Mouse (Mus musculus) thymus, postnatal 25 days (tissue): ENCODE measurements around the gene Zbtb40.

ENCODE experiments used
- DNase-seq: peaks from one replicate; pipeline ENCODE4 v3.0.0; 2022

Gene Zbtb40

DNA sequence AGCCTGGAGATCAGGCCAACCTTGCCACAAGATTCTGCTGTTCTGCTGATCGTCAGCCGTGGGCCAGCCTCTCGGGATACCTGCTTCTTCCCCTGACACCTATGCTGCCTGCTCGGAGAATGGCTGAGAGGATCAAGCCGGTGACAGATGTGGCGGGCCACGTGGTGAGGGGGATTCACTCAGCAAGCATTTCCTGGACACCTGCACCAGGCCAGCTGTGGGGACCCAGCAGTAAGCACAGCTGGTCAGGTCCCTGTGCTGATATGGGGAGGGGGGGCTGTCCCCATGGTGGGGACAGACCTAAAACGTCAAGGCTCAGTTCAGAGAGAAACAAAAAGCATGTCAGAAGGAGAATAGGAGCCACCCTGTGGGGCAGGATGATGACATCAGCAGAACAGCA is 79.5 kb downstream of the Zbtb40 start:
- no peak for DNase-seq

DNA sequence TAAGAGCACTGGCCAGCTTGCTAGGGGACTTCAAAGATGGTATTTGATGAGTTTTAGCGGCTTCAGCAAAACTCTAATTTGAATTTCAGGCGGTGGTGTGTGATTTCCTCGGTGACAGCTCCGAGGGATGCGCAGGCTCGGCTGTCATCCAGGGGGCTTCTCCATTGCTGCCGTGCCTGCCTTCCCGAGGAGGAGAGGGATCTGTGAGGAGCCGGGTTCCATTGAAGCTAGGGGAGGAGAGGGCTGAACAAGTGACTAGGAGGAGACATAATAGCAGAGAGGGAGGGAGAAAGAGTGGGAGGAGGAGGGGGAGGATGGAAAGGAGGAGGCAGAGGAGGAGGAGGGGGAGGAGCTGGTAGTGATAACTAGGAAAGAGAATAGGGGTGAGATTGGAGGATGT is 81.1 kb downstream of the Zbtb40 start:
- DNase-seq, result no peak

DNA sequence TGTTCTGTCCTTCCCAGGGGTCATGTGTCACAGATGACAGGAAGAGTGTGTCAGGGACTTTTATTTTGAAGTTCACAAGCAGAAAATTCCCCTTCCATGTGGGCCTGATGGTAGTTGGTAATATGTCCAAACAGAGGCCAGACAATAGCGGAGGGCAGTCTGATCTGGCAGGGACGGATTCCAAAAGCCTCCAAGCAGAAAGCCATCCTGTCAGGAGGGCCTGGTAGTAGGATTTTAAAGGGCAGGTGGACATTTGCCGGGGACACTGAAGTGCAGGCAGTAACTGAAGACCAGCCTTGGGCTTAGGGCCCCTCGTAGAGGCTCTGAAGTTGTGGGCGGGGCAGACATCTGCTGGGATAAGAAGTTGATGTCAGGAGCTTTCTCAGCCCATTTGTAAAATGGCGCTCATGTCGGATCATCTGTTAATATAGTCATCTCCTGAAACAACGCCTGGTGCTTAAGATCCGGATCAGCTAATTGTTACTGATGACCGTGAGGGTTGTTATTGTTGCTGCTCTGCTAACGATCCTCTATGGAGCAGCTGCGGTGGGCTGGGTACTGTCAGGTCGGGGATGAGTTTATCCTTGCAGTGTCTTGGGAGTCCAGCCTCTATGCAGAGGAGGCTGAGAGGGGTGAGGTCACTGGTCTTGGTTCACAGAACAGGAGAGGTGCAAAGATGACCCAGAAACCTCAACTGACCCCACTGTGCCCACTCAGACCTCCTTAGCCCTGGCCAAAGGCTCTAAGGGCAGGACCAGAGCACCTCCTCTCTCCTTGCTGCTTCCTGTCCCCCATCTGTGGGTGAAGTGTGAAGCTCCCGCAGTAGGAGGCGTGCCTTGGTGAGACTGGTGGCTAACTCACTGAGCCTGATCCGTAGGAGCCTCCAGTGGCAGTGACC is 81.9 kb downstream of the Zbtb40 start:
- DNase-seq, result no peak

DNA sequence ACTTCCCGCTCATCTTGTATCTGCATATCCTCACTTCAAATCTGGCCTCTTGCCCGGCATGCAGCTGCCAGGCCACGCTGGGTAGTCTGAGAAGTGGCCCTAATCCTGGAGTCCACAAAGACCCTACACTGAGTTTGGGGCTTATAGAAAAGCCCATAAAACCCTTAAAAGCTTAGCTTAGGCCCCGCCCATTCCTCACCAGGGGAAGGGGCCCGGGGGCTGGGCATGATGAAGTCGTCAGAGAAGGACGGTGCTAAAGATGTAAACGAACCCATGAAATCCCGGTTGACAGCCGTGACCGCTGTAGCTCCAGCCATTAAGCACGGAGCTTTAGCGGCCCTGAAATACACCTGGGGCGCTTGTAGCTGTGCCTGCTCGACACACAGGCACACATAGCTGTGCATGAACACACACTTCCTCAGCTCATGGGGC is 83.6 kb downstream of the Zbtb40 start:
- DNase-seq, result no peak

DNA sequence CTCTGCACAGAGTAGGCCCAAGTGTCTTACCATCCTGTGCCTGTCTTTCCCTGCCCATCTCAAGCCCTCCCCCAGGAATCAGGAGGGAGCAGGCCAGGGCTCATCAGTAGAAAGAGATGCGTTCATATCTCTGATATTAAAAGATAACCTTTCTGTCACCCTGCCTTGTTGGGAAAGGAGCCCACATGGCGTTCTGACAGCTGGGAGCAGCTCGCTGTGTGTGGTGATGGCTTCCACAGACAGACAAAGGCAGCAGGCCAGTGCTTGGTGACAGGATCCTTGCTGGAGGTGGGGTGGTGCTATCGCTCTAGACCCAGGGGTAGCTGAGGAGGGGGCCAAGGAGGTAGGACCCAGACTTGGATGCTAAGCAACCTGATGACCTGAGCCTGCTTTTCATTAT is 86.2 kb downstream of the Zbtb40 start:
- no peak for DNase-seq

DNA sequence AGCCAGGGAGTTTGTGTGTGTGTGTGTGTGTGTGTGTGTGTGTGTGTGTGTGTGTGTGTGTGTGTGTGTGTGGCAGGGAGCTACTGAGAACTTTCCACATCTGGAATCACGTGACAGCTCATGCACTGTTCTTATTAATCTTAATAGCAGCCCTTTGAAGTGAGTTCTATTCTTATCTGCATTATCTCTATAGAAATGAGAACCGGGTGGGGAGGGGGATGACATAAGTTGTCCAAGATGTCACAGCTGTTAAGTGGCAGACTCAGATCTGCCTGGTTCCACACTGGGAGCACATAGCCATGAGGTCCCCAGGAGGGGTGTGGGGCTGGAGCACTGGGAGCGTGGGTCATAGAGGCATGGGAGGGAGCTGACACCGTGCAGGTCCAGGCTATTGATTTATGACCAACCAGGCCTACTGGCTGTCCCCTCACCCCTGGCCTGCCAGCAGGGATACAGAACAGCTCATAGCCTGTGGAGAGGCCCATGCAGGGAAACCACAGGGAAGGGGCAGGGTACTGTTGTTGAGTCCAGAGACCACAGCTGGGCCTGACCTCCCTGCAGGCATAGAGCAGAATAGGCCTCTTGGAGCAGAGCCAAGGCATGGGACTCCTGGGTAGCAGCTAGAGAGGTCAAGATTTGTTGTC is 86.8 kb downstream of the Zbtb40 start:
- no peak for DNase-seq

DNA sequence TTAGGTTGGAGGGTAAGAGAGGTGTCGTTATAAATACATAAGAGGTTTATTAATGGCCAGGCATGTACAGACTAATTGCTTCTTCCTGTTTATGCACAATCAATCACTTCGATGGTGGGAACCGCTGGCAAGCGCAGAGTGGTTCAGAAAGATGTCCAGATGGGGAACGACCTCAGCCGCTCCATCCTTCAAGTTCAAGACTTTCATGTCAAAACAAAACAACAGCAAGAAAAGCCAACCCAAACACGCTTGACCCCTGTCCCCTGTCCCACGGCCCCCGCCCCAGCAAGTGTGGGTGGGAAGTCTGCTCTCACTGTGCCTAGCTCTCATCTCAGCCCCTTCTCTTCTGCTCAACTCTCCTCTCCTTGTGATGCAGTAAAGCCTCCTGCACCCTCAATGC is 88.0 kb downstream of the Zbtb40 start:
- DNase-seq, result no peak

DNA sequence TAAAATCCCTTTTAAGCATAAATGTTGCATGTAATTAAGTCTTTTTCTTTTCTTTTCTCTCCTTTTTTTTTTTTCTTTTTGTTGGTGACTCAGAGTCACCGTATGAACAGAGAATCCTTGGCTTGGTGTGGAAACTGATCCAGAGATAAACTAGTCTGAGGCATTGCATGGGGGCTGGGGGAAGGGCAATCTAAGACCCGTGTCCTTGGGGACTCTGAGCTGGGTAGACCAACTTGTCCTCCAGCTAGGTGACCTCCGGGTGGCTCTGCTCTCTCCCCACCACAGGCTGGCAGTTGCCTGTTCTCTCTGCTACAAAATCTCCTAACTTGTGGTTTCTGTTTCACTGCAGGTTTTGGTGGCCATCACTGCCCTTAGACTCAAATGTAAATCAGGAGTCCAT is 88.5 kb downstream of the Zbtb40 start:
- DNase-seq, result no peak

DNA sequence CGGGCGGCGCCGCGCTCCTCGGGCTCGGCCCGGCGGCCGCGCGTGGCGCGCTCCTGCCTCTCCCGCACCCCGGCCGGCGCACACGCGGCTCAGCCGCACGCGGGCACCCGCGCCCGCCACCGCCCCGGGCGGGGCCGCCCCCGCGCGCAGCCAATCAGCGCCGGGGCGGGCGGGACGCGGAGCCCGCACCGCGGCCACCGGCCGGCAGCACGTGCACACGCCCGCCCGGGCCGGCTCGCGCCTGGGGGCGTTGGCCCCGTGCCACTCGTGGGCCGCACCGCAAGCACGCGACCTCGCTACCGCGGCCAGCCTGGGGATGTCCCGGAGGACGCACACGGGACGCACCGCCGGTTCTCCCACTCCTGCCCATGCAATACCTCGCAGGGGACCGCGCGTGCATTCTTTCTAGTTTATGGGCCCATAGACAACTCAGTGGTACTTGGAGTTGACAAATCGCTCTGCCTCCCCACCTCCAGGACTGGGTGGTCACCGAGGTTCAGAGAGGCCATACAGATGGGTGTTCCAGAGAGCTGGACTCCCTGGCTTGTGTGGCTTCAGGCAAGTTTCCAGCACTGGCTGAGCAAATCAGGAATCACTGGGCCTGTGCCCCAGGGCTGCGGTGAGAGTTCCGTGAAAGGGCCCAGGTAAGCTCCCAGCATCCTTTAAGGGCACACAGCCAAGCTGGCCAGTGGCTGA is 91.7 kb downstream of the Zbtb40 start, which contains the start of gene Epha8:
Epha8 (minus strand) TSS at position 66 of the 696 bp plus-strand sequence.
- no peak for DNase-seq

DNA sequence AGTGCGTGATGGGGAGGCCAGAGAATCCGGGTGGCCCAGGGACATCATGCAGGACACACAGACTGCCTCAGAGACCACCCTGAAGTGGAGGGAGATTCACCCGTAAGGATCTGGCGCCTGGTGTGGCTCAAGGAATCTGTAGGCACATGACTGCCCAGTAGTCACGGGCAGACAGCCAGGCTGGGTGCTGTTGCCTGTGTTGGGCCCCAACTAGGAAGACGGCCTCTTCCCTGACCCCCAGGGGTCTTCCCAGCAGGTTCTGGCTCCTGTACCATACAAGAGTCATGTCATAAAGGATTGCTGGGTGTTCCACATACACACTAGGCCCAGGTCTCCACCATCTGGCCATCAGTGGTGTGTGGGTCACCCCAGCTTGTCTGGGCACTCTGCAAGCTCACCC is 94.0 kb downstream of the Zbtb40 start:
- DNase-seq, result no peak

DNA sequence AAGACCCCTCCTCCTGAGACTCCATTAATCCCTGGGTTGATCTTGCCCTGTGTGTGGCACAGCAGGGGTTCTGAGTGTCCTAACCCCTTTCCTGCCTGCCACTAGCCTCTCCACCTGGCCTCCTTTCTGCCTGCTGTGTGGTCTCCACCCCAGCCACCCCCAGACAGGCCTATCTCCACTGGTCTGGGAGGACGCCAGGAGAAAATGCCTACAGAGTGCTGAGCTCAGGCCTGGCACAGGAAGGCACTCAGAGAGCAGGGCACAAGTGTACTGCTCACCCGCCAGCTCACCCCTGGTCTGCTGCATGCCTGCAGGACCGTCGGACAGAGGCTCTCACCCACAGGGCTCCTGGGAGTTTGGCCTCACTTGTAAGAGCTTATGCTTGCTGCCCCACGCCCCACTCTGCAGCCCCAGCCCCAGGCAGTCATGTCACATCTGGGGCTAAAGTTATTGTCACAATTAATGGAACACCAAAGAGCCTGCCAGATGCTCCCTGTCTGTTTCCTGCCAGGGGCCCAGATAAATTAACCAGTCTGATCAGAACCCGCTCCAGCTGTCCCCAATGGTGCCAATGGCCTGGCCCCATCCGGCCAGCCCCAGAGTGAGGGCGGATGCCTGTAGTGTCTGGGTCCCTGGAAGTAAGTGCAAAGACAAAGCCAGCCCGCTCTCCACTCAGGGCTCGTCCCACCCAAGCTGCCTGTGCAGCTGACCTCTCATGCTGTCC is 99.2 kb downstream of the Zbtb40 start:
- no peak for DNase-seq

DNA sequence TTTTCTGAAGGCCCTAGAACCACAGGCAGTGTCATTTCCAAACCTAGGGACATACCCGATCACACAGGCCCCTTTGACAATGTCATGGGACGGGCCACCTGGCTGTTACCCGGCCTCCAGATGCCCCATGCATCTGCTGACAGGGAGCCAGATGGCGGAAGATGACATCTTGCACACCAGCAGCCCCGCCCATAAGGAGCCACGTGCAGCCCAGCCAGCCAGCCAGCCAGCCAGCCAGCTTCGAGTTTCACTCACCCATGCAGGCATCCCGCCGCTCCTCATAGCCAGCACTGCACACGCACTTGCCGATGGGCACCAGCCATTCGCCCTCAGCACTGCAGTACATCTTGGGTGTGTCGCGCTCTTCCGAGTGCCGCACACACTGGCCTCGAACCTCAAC is 103.2 kb downstream of the Zbtb40 start:
- DNase-seq, result no peak

DNA sequence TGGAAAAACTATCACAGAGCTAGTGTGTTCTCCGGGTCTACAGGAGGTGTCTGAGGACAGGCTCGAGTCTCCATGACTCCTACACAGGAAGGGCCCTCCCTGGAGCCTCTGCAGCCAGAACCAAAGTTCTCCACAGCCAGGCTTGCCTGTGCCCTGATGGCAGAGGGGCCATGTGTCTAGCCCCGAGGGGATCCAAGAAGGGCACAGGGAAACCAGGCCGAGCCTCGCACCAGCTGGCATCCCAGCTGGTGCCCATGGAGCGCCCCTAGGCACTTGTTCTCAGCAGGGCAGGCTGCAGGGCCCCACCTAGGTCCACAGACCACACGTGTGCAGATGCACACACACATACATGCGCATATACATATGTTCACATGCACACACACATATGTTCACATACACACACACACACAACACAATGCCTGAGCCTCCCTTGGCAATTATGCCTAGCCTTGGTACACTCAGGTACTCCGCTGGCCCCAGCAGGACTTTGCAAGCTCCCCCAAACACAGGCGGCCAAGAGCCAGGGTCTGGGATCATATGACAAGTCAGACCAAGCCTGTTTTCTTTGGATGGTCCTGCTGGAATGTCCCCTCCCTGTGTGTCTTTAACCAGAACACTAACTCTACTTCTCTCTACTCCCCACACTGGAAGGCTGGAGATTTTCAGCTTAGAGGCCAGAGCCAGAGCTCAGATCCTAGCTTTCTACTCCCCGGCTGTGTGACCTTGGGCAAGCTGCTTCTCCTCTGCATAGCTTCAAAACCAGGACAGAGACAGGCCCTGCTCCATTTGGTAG is 103.8 kb downstream of the Zbtb40 start:
- no peak for DNase-seq

DNA sequence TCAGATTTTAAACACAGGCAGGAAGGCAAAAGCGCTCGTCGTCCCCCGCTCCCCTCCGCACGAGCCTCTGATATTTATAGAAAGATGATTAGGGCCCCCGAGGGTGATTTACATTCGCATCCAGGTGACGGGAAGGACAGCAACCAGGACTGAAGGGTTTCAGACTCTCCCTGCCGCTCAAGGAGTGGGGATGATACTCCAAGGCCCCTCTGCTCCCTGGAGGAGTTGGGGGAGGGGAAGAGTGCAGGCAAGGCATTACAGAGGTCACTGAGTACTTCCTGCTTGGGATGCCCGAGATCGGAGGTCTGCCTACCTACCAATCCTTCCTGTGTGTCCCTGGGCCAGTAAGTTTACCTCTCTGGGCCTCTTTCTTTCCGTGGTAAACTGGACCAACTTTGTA is 105.4 kb downstream of the Zbtb40 start:
- DNase-seq, result no peak

DNA sequence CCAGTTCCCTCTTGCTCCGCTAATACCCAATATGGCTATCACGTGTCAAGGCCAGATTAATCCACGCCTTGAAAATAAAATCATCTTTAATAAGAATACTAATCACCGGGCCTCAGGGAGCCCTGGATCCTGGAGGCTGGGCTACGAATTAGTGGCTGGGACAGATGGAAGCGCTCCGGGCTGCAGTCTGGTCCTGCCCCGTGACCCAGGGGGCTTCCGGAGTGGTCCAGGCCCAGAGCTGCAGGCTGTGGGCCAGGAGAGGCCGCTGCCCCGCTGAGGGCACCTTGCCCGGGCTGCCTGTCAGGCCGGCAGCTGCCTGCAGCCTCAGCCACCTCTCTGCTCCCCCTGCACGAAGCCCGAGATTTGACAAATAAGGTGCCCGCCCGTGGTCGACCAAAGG is 105.8 kb downstream of the Zbtb40 start:
- no peak for DNase-seq

DNA sequence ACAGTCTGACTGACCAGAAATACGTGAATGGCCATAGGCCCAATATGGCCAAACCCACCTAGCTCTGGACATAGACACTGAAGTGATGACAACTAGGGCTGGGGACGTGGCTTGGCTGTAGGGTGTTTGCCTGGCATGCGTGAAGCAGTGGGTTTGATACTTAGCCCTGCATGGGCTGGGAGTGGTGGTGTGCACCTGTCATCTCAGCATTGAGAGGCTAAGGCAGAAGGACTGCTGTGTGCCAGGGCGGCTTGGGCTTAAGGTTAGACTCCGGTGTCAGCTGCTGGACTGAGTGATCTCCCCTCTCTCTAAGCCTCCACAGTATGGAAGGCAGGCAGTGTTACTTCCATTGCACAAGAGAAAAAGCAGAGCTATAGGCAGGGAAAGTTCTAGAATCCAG is 110.7 kb downstream of the Zbtb40 start:
- DNase-seq, result no peak

DNA sequence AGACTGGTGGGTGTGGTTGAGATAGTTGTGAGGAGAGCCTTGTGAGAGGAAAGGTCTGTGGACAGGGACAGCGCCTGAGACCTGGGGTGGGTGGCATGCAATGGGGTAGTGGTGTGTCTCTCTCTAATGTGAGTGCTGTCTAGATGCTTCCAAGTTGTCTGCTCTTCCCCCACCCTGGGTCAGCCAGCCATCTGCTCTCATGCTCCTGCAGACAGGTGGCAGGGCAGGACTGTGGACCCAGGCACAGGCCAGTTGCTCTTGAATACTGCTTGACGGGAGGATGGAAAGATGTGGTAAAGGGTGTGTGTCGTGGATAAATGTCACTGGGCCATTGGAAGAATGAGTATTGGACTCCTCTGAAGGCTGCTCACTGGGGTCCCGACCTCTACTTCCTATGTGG is 111.3 kb downstream of the Zbtb40 start:
- DNase-seq, result no peak

DNA sequence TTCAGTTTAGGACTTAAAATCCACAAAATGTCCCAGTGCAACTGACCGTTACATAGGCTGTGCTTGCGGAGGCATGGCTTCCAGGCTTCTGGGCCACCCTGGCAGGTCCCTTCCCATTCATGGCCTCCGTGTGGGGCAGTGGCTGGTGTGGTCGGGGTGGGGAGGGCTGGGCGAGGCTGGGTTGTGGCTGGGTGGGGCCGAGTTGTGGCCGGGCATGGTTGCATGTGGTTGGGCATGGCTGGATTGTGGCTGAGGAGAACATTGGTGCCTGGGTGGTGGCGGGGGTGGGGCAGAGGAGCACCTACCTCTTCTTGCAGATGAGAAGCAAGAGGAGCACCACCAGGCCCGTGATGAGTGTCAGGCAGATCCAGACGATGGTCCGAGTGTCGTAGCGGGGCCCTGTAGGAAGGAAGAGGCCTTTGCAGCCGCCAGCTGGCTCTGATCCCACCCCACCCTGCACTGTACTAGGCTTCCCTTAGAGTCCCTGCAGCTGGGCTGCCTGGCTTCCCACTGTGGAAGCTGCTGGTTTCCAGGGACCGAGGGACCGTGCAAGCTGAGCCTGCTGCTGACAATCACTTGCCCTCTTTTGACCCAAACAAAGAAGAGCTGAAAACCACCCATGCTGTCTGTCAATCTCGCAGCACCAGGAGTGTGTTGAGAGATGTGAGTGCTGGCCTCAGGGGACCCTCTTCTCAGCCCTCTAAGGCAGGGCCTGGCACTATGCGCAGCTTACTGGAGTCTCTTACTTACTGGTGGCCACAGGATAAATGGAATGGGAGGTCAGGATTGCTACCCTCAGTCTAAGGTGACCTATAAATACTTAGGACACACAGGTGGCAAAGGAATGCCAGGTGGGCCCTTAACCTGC is 113.6 kb downstream of the Zbtb40 start:
- no peak for DNase-seq

DNA sequence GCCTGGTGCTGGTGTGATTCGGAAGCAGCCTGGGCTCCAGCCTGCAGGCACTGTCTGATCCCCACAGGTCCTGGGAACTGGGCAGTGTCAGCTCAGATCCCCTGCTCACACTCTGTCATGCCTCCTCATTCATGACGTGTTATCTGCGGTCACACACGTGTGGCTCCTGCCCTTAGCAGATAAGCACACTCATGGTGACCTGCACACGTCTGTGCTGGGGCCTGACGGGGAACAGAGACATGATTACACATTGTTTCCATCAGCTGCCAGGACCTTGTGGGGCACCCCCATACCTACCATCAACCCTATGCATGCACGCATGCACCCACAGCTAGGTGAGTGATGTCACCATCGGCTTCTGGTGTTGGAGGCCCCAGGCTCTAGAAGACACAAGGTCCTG is 118.1 kb downstream of the Zbtb40 start:
- DNase-seq, result no peak
